Mouse (Mus musculus): ENCODE data around the gene Stmn1. TPM values are rescaled to one million over a fixed set of nuclear protein-coding genes. Genes with fewer than 3 reads are reported as not detected.
"Not testable (repeated sequence)": the region's sequence is repeated elsewhere in the genome, so short reads cannot be mapped to it uniquely, and the experiment has no call there.

Stmn1 gene
- polyA plus RNA-seq, 1 experiment from 2014 or later: 6,954 TPM

DNA sequence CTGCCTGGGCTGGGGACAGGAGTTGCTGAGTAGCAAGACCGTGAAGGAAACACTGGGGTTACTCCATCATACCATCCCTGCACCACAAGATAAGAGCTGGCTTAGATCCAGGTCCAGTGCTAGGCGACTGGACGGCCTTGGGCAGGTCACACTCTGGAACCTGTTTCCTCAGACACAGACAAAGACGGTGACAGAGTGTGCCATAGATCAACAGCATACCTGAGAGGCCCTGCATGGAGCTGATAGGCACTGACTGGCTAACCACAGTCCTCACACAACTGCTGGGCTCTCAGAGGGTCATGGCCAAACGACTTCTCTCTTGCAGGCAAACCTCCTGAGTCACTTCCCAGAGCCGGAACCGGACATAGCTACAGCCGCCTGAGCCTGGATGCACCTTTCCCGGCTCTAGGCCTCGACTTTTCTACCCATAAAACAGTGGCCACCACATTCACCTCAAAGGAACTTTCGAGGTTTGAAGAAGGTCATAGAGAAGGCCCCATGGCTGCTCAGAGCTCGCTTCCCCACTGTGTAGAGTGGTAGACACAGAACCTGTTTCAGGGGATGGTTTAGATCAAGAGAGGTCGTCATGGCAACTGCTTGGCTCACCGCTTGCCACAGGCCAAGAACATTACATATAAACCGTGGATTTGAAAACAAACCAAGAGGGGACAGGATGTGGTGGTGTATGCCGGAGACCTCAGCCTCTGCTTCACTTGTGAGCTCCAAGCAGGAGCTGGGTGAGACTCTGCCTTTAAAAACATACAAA, 26.8 kb downstream of the Stmn1 start:
- Histone ChIP-seq H3K4me2 (no peak overlapping the region), H3K4me1 (peaks cover 33% of the 10 kb centered on the region), H3K9ac (no peak overlapping the region), H3K9me3 (replicated peaks) (no peaks in the 10 kb centered on the region), H3K27me3 (no peaks in the 10 kb centered on the region), H3K4me3 (no peak overlapping the region), H3K27ac (peak overlapping the region; percentile 10; the same call in 1 of the 2 replicates), H3K36me3 (ENCODE audit: poor library complexity, severe bottlenecking) (no peaks in the 10 kb centered on the region)
- no peak for ATAC-seq
- 73% methylated on average over 16 of the region's 16 CpGs for WGBS

DNA sequence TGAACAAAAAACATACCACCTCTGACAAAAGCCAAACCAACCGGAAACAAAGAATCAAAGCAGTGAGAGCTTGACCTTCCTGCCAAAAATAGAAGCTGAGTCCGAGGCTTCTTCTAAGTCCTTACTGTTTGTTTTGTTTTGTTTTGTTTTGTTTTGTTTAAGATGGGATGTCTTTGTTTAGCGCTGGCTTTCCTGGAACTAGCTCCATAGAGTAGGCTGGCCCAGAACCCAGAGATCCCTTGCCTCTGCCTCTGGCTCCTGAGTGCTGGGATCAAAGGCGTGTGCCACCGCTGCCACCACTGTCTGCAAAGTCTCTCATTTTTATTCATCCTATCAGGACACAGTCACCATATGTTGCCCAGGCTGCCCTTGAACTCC, 27.4 kb downstream of the Stmn1 start:
- Histone ChIP-seq H3K4me2 (no peak overlapping the region), H3K27me3 (no peaks in the 10 kb centered on the region), H3K9me3 (replicated peaks) (no peaks in the 10 kb centered on the region), H3K4me1 (peaks cover 33% of the 10 kb centered on the region), H3K36me3 (ENCODE audit: poor library complexity, severe bottlenecking) (no peaks in the 10 kb centered on the region), H3K9ac (no peak overlapping the region), H3K27ac (peak overlapping the region; percentile 10; the same call in 1 of the 2 replicates), H3K4me3 (no peak overlapping the region)
- no peak for ATAC-seq
- 70% methylated on average over 5 of the region's 5 CpGs for WGBS

- H3K4me3 ChIP-seq: peak within 1 kb of the TSS; percentile 47
- H3K4me2 ChIP-seq: peak within 1 kb of the TSS; percentile 78
- no peaks in the 10 kb centered on the region for H3K36me3 ChIP-seq (ENCODE audit: poor library complexity, severe bottlenecking)
- H3K27me3 ChIP-seq: no peaks in the 10 kb centered on the region
- ATAC-seq: peak; percentile 76
- H3K9ac ChIP-seq: peak within 1 kb of the TSS; percentile 65
- 3% methylated on average over 35 of the region's 35 CpGs for WGBS
- H3K4me1 ChIP-seq: peaks cover 30% of the 10 kb centered on the region
- no peak within 1 kb of the TSS; the same call in 1 of the 2 replicates for H3K27ac ChIP-seq
- no peaks in the 10 kb centered on the region for H3K9me3 ChIP-seq (replicated peaks)
These were observed 28.6 kb downstream of the Stmn1 start, which contains the start of gene Paqr7 for GRCm38 (mm10) chr4:134496595-134497210. Gene Paqr7 (plus strand): TSS chr4:134496697.

DNA sequence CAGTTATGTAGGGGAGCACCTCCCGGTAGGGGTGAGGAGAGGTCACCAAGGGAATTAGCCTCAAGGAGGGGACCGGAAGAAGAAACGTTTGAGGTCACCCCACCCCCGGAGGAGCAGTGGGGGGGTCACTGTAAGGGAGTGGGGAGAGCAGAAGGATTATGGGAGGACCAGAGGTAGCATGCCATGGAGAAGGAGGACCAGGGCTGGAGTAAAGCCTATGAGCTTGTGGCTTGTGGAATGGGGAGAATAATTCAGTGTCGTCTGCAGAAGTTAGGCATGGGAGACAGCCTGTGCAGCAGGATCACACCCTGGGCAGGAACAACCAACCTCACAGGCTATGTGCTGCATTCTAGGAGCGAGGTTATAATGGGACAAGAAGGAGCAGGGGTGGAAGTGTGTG, 29.1 kb downstream of the Stmn1 start:
- Histone ChIP-seq H3K4me3 (peak overlapping the region; percentile 47), H3K36me3 (ENCODE audit: poor library complexity, severe bottlenecking) (no peaks in the 10 kb centered on the region), H3K9me3 (replicated peaks) (no peaks in the 10 kb centered on the region), H3K9ac (peak overlapping the region; percentile 65), H3K4me2 (peak overlapping the region; percentile 78), H3K27ac (no peak overlapping the region), H3K27me3 (no peaks in the 10 kb centered on the region), H3K4me1 (peaks cover 28% of the 10 kb centered on the region)
- peak; percentile 50 for ATAC-seq
- WGBS: 19% methylated on average over 6 of the region's 6 CpGs

GRCm38 (mm10) chr4:134497986-134498731, 30.0 kb downstream of the Stmn1 start:
- Histone ChIP-seq H3K9me3 (replicated peaks) (no peaks in the 10 kb centered on the region), H3K36me3 (ENCODE audit: poor library complexity, severe bottlenecking) (no peaks in the 10 kb centered on the region), H3K9ac (no peak overlapping the region), H3K4me1 (peaks cover 28% of the 10 kb centered on the region), H3K27ac (no peak overlapping the region), H3K27me3 (no peaks in the 10 kb centered on the region), H3K4me3 (no peak overlapping the region), H3K4me2 (peak overlapping the region; percentile 78)
- WGBS: 59% methylated on average over 12 of the region's 12 CpGs
- ATAC-seq: no peak

DNA sequence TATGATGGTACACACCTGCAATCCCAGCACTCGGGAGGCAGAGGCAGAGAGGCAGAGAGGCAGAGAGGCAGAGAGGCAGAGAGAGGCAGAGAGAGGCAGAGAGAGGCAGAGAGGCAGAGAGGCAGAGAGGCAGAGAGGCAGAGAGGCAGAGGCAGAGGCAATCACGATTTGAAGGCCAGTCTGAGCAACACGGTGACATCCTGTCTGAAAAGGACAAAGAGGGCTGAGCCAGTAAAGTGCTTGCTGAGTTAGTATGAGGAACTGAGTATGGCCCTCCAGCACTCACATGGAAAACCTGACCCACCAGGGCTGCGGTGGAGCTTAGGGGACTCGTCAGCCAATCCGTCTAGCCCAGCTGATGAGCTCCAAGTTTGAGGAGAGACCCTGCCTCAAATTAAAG, 30.9 kb downstream of the Stmn1 start:
- ATAC-seq; H3K27ac ChIP-seq; H3K36me3 ChIP-seq (ENCODE audit: poor library complexity, severe bottlenecking); H3K9ac ChIP-seq; H3K9me3 ChIP-seq (replicated peaks); H3K27me3 ChIP-seq; H3K4me3 ChIP-seq; H3K4me2 ChIP-seq: not testable (repeated sequence)
- WGBS: 84% methylated on average over 6 of the region's 6 CpGs
- H3K4me1 ChIP-seq: peaks cover 28% of the 10 kb centered on the region

GRCm38 (mm10) chr4:134501095-134501494, 33.0 kb downstream of the Stmn1 start:
- H3K4me2 ChIP-seq: no peak overlapping the region
- no peak for ATAC-seq

DNA sequence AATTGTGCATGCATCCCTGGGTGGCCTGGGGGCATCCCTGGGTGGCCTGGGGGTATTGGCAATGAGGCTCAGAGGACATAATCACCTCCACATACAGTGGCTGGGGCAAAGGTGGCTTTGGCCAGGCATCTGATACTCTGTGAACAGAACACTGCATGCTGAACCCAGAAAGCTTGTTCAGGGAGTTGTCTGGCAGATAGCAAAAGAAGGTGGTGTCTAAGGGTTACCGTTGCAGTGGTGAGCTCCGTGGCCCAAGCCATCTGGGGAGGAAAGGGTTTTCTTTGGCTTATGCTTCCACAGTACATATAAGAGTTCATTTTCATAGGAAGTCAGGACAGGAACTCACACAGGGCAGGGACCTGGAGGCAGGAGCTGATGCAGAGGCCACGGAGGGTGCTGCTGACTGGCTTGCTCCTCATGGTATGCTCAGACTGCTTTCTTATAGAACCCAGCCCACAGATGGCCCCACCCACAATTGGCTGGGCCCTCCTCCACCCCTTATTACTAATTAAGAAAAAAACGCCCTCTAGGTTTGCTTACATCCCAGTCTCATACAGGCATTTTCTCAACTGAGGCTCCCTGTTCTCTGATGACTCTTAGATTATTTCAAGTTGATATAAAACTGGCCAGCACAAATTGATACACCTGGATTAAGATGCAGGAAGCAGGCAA, 35.7 kb downstream of the Stmn1 start:
- no peak for ATAC-seq
- no peak overlapping the region for H3K4me3 ChIP-seq
- peaks cover 11% of the 10 kb centered on the region for H3K36me3 ChIP-seq (ENCODE audit: poor library complexity, severe bottlenecking)
- H3K9ac ChIP-seq: no peak overlapping the region
- WGBS: 80% methylated on average over 4 of the region's 4 CpGs
- H3K27ac ChIP-seq: no peak overlapping the region
- H3K4me2 ChIP-seq: no peak overlapping the region
- H3K27me3 ChIP-seq: no peaks in the 10 kb centered on the region
- H3K9me3 ChIP-seq (replicated peaks): no peaks in the 10 kb centered on the region
- H3K4me1 ChIP-seq: no peaks in the 10 kb centered on the region

More at GRCm38 (mm10) chr4:134501095-134501494, 33.0 kb downstream of the Stmn1 start:
- Histone ChIP-seq H3K36me3 (ENCODE audit: poor library complexity, severe bottlenecking) (no peaks in the 10 kb centered on the region), H3K27ac (no peak overlapping the region), H3K27me3 (no peaks in the 10 kb centered on the region), H3K4me1 (peaks cover 20% of the 10 kb centered on the region), H3K4me3 (no peak overlapping the region), H3K9me3 (replicated peaks) (no peaks in the 10 kb centered on the region), H3K9ac (no peak overlapping the region)
- 93% methylated on average over 6 of the region's 6 CpGs for WGBS

DNA sequence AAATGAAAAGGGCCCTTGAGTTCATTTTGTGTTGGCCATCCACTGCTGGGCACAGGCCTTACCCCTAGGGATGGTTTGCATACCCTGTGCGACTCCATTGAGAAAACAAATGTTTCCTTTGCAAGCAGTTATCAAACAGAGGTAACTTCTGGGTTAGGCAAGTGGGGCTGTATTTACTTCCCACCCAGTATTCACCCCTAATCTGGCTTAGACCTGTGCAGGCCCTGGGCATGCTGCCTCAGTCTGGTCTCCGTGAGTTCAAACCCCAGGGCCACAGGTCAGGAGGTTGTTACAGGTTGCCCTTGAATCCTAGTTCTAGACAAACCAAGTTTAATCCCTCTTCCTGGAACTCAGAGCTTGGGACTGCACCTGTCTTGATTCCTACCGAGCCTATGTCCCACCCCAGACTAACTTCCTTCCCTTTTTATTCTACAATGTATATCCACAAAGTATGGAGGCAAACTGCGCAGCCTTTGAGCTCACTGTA, 37.2 kb downstream of the Stmn1 start:
- 88% methylated on average over 4 of the region's 4 CpGs for WGBS
- Histone ChIP-seq H3K4me2 (no peak overlapping the region), H3K9me3 (replicated peaks) (no peaks in the 10 kb centered on the region), H3K9ac (no peak overlapping the region), H3K4me1 (no peaks in the 10 kb centered on the region), H3K36me3 (ENCODE audit: poor library complexity, severe bottlenecking) (peaks cover 11% of the 10 kb centered on the region), H3K27ac (no peak overlapping the region), H3K4me3 (no peak overlapping the region), H3K27me3 (no peaks in the 10 kb centered on the region)
- no peak for ATAC-seq

- 77% methylated on average over 3 of the region's 4 CpGs for WGBS
- no peak overlapping the region for H3K4me3 ChIP-seq
- ATAC-seq: no peak
- peaks cover 11% of the 10 kb centered on the region for H3K36me3 ChIP-seq (ENCODE audit: poor library complexity, severe bottlenecking)
- no peak overlapping the region for H3K27ac ChIP-seq
- no peaks in the 10 kb centered on the region for H3K9me3 ChIP-seq (replicated peaks)
- no peak overlapping the region for H3K4me2 ChIP-seq
- H3K4me1 ChIP-seq: peaks cover 1% of the 10 kb centered on the region; the same call in 1 of the 2 replicates
- no peak overlapping the region for H3K9ac ChIP-seq
- no peaks in the 10 kb centered on the region for H3K27me3 ChIP-seq
These were observed 38.0 kb downstream of the Stmn1 start for GRCm38 (mm10) chr4:134505966-134506594.

- WGBS: 91% methylated on average over 19 of the region's 19 CpGs
These were observed 38.6 kb downstream of the Stmn1 start for GRCm38 (mm10) chr4:134506713-134507112.

More at GRCm38 (mm10) chr4:134506713-134507112, 38.6 kb downstream of the Stmn1 start:
- H3K36me3 ChIP-seq (ENCODE audit: poor library complexity, severe bottlenecking): peaks cover 11% of the 10 kb centered on the region
- H3K27ac ChIP-seq: no peak overlapping the region
- ATAC-seq: no peak
- H3K27me3 ChIP-seq: no peaks in the 10 kb centered on the region
- no peak overlapping the region for H3K4me2 ChIP-seq
- peaks cover 8% of the 10 kb centered on the region for H3K4me1 ChIP-seq
- no peaks in the 10 kb centered on the region for H3K9me3 ChIP-seq (replicated peaks)
- no peak overlapping the region for H3K4me3 ChIP-seq
- no peak overlapping the region for H3K9ac ChIP-seq
